Mouse (Mus musculus): ENCODE data around the gene Zfp12. TPM values are rescaled to one million over a fixed set of nuclear protein-coding genes. Genes with fewer than 3 reads are reported as not detected.

Zfp12 gene
- 33.2 TPM for total RNA-seq (2023)

GRCm38 (mm10) chr5:143235028-143235693, at the start of gene Zfp12:
Zfp12 (plus strand) TSS chr5:143235163.

GRCm38 (mm10) chr5:143226790-143227189, 8.2 kb upstream of the Zfp12 start, which contains the start of gene Spdye4a:
Spdye4a (minus strand) TSS chr5:143226890.

GRCm38 (mm10) chr5:143269363-143270150, 34.6 kb downstream of the Zfp12 start, which contains the start of gene Zfp316:
Zfp316 (minus strand) TSS chr5:143270022.

DNA sequence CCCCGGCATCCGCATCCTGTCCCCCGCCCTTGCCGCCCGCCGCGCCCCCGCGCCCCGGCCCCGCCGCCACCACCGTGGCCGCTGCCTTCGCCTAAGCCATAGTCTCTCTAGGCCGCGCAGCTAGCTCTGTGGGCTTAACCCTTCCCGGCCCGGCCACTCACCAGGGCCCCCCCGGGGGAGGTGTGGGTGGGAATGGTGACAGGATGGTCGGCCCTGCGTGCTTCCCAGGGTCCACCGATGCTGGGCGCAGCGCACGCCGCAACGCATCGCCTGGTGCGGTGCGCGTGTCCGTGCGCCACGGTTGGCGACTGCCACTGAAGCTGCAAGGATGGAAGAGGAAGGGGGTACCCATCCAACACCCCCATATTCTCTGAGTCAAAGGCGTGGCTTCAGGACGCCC, 58.4 kb downstream of the Zfp12 start, which contains the start of gene Zfp853:
Zfp853 (minus strand) TSS at position 220 of the 400 bp plus-strand sequence.

Other genes starting within 250 kb of the Zfp12 start
- 19.6 TPM for gene Rnf216, start 122.2 kb upstream of the Zfp12 start, total RNA-seq (2023)
- gene Olfr718-ps1, start 87.6 kb upstream of the Zfp12 start, total RNA-seq (2023) = not detected
- gene Rbak, start 54.4 kb upstream of the Zfp12 start, total RNA-seq (2023) = 16.9 TPM
- not detected for gene Spdye4b, start 54.1 kb upstream of the Zfp12 start, total RNA-seq (2023)
- gene Spdye4a, start 8.3 kb upstream of the Zfp12 start, total RNA-seq (2023) = not detected
- gene Zfp316, start 34.9 kb downstream of the Zfp12 start, total RNA-seq (2023) = 1.5 TPM
- gene Zfp853, start 58.5 kb downstream of the Zfp12 start, total RNA-seq (2023) = 0.85 TPM
- gene E130309D02Rik, start 80.2 kb downstream of the Zfp12 start, total RNA-seq (2023) = 39.9 TPM
- gene Zdhhc4, start 94.1 kb downstream of the Zfp12 start, total RNA-seq (2023) = 58.2 TPM
- not detected for gene Grid2ip, start 122.2 kb downstream of the Zfp12 start, total RNA-seq (2023)
- 20.9 TPM for gene Kdelr2, start 168.7 kb downstream of the Zfp12 start, total RNA-seq (2023)
- 6.9 TPM for gene Daglb, start 229.4 kb downstream of the Zfp12 start, total RNA-seq (2023)